In the genomic region with DNA sequence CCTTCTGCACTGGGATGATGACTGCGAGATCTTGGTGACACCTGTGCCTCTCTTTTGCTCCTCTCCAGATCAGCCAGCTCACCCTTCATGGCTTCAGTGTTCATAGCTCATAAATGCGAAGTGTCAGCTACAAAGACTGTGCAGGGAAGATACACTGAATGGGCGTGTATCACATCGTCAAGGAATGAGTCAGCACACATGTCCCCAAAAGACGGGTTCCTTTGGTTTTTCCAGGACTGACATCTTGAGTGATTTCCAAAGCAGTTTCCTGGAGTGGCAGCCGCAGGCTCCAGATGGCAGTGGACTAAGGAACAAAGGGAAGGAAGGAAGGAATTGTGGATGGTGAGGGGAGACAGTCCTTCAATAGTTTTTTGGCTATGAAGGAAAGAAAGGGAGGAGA, we compare ENCODE assay signal across 15 mouse cellular contexts. TPM values are rescaled to one million over a fixed set of nuclear protein-coding genes. Genes with fewer than 3 reads are reported as not detected.
DNase-seq lines count a peak whose midpoint lies in the region; ATAC-seq and TF ChIP-seq lines count a peak whose summit lies in the region.
"Had no signal": no experiment of that assay in that cellular context is flagged by ENCODE, and none has a peak within 500 bp of the region (broad histone marks: within the 10 kb centered on the region; RNA-seq: fewer than 3 reads in every experiment).

No protein-coding gene starts in this region.

- H3K79me2 ChIP-seq in heart, adult 2 months (replicated peaks; ENCODE audit: control insufficient read depth, insufficient read depth, low read length): no peaks in the 10 kb centered on the region
- no peaks in the 10 kb centered on the region for H3K79me2 ChIP-seq in myocyte (ENCODE audit: control insufficient read depth, insufficient read depth)

- H3K4me2 ChIP-seq in midbrain, embryonic 11.5 days: no peak overlapping the region
- peak overlapping the region; percentile 68 for H3K4me2 ChIP-seq in myocyte (ENCODE audit: low read depth)
- H3K4me2 ChIP-seq: limb, embryonic 15.5 days; stomach, embryonic 15.5 days had no signal

- DNase-seq in heart, adult 11 months: peak; percentile 74
- DNase-seq in heart, adult 2 months: no peak
- DNase-seq in midbrain, embryonic 10.5 days (ENCODE audit: low spot score): no peak
- DNase-seq in midbrain, embryonic 11.5 days (ENCODE audit: low spot score, missing footprints): no peak
- DNase-seq in brain, embryonic 14.5 days (ENCODE audit: low read depth): peak; percentile 53
- DNase-seq in heart, adult 8-10 months (ENCODE audit: low spot score): no peak
- DNase-seq: adrenal gland, postnatal 25 days; heart, adult 18-20 months; kidney, adult 11 months; lung, adult 2 months; thymus, postnatal 25 days had no signal

- no peak for TF ChIP-seq CTCF in heart, adult 2 months (IDR thresholded peaks at IDR 0.05)
- no peak for TF ChIP-seq CTCF in brain, embryonic 14.5 days (IDR thresholded peaks at IDR 0.05; ENCODE audit: borderline replicate concordance, extremely low read depth, insufficient read depth, insufficient read length)

- H3K36me3 ChIP-seq in heart, adult 2 months (ENCODE audit: control insufficient read depth, insufficient read depth, low read length): no peaks in the 10 kb centered on the region
- H3K36me3 ChIP-seq in midbrain, embryonic 10.5 days: no peaks in the 10 kb centered on the region
- no peaks in the 10 kb centered on the region for H3K36me3 ChIP-seq in midbrain, embryonic 11.5 days (ENCODE audit: control insufficient read depth, insufficient read depth, low read length)
- no peaks in the 10 kb centered on the region for H3K36me3 ChIP-seq in myocyte (ENCODE audit: control insufficient read depth, insufficient read depth)
- H3K36me3 ChIP-seq: limb, embryonic 15.5 days; stomach, embryonic 15.5 days had no signal

- no peaks in the 10 kb centered on the region for H3K27me3 ChIP-seq in heart, adult 2 months (ENCODE audit: control insufficient read depth, insufficient read depth, low read length)
- no peaks in the 10 kb centered on the region for H3K27me3 ChIP-seq in midbrain, embryonic 10.5 days (ENCODE audit: low read depth, poor library complexity, severe bottlenecking)
- no peaks in the 10 kb centered on the region for H3K27me3 ChIP-seq in midbrain, embryonic 11.5 days (ENCODE audit: control insufficient read depth, insufficient read depth, low read length)
- H3K27me3 ChIP-seq in myocyte (ENCODE audit: control insufficient read depth, insufficient read depth, insufficient read length): no peaks in the 10 kb centered on the region
- H3K27me3 ChIP-seq: limb, embryonic 15.5 days; stomach, embryonic 15.5 days had no signal

- H3K27ac ChIP-seq in heart, adult 2 months: no peak overlapping the region
- 0 out of 2 replicates have a peak overlapping the region, but pooled peaks have one; percentile 23 for H3K27ac ChIP-seq in midbrain, embryonic 10.5 days (replicated peaks)
- no peak overlapping the region for H3K27ac ChIP-seq in midbrain, embryonic 11.5 days (ENCODE audit: low read depth, low read length)
- H3K27ac ChIP-seq: left cerebral cortex, adult 2 months; limb, embryonic 15.5 days; stomach, embryonic 15.5 days had no signal

- no peaks in the 10 kb centered on the region for H3K9me3 ChIP-seq in midbrain, embryonic 10.5 days (replicated peaks)
- H3K9me3 ChIP-seq in midbrain, embryonic 11.5 days (ENCODE audit: control insufficient read depth, low read length): no peaks in the 10 kb centered on the region
- H3K9me3 ChIP-seq: limb, embryonic 15.5 days; stomach, embryonic 15.5 days had no signal

- 37% methylated on average over 6 of the region's 6 CpGs for WGBS in heart, adult 2 months
- 70% methylated on average over 6 of the region's 6 CpGs for WGBS in midbrain, embryonic 10.5 days
- 63% methylated on average over 6 of the region's 6 CpGs for WGBS in midbrain, embryonic 11.5 days

- no peak for TF ChIP-seq POLR2A in heart, adult 2 months (IDR thresholded peaks at IDR 0.05; ENCODE audit: insufficient read depth, low read depth, low read length)
- TF ChIP-seq POLR2A in brain, embryonic 14.5 days (IDR thresholded peaks at IDR 0.05; ENCODE audit: borderline replicate concordance, extremely low read depth, insufficient read depth, insufficient read length, poor library complexity, severe bottlenecking): no peak
- no peak for TF ChIP-seq POLR2A in myocyte (IDR thresholded peaks at IDR 0.05; ENCODE audit: insufficient read length, low read depth)

- intact Hi-C loops in heart, adult 2 months (cut with DNase I): no loop called here

- peaks cover 1% of the 10 kb centered on the region; the same call in 1 of the 2 replicates for H3K4me1 ChIP-seq in heart, adult 2 months (ENCODE audit: control insufficient read depth, insufficient read depth, low read length)
- no peaks in the 10 kb centered on the region for H3K4me1 ChIP-seq in midbrain, embryonic 10.5 days
- H3K4me1 ChIP-seq in midbrain, embryonic 11.5 days (ENCODE audit: control insufficient read depth, insufficient read depth, low read length): no peaks in the 10 kb centered on the region
- H3K4me1 ChIP-seq: limb, embryonic 15.5 days; stomach, embryonic 15.5 days had no signal

- H3ac ChIP-seq in myocyte (ENCODE audit: control insufficient read depth, insufficient read length): no peak overlapping the region

- H3K4me3 ChIP-seq in heart, adult 2 months: no peak overlapping the region
- no peak overlapping the region for H3K4me3 ChIP-seq in midbrain, embryonic 10.5 days
- H3K4me3 ChIP-seq in midbrain, embryonic 11.5 days (ENCODE audit: low read depth, low read length): no peak overlapping the region
- no peak overlapping the region for H3K4me3 ChIP-seq in myocyte
- H3K4me3 ChIP-seq: left cerebral cortex, adult 2 months; limb, embryonic 15.5 days; stomach, embryonic 15.5 days had no signal

- no peak; the same call in 1 of the 2 replicates for ATAC-seq in midbrain, embryonic 11.5 days (ENCODE audit: low FRiP score)

- TF ChIP-seq EP300 in heart, adult 2 months (IDR thresholded peaks at IDR 0.05; ENCODE audit: insufficient read depth, low read depth, low read length): no peak

- no peak overlapping the region for H3K9ac ChIP-seq in heart, adult 2 months (ENCODE audit: low read depth, low read length)
- H3K9ac ChIP-seq in midbrain, embryonic 11.5 days (ENCODE audit: low read length): no peak overlapping the region
- H3K9ac ChIP-seq: limb, embryonic 15.5 days; stomach, embryonic 15.5 days had no signal

TF ChIP-seq in myocyte, 11 proteins besides CTCF, POLR2A, EP300 and RAD21:
- no peak for TF ChIP-seq CEBPB (IDR thresholded peaks at IDR 0.05; ENCODE audit: insufficient read depth, poor library complexity, severe bottlenecking)
- no peak for TF ChIP-seq E2F4 (IDR thresholded peaks at IDR 0.05; ENCODE audit: insufficient read depth)
- no peak for TF ChIP-seq TCF3 (IDR thresholded peaks at IDR 0.05; ENCODE audit: insufficient read length, low read depth)
- TF ChIP-seq MYOD1 (IDR thresholded peaks at IDR 0.05; ENCODE audit: control insufficient read depth in 1 of 3, insufficient read length in 2 of 3, low read depth in 2 of 3): no peak
- TF ChIP-seq MAX (IDR thresholded peaks at IDR 0.05; ENCODE audit: low read depth): no peak
- no peak for TF ChIP-seq TCF12 (IDR thresholded peaks at IDR 0.05; ENCODE audit: insufficient read depth, poor library complexity, severe bottlenecking)
- TF ChIP-seq MYOG (IDR thresholded peaks at IDR 0.05; ENCODE audit: control insufficient read depth in 1 of 3, insufficient read depth in 1 of 3, insufficient read length in 2 of 3, low read depth in 2 of 3): no peak
- no peak for TF ChIP-seq POLR2AphosphoS2 (IDR thresholded peaks at IDR 0.05; ENCODE audit: insufficient read length, low read depth)
- TF ChIP-seq REST (IDR thresholded peaks at IDR 0.05; ENCODE audit: insufficient read depth, insufficient read length): no peak
- no peak for TF ChIP-seq SRF (IDR thresholded peaks at IDR 0.05; ENCODE audit: control insufficient read depth, insufficient read length, low read depth)
- TF ChIP-seq USF1 (IDR thresholded peaks at IDR 0.05; ENCODE audit: low read depth): no peak

RNA-seq across cellular contexts. Expression of gene Slc25a24, which starts 55.8 kb away (rescaled TPM):
- total RNA-seq in heart, adult 2 months (2021): 1 to 10 TPM; 5.7 to 7.4 TPM
- 1.9 and 3.3 TPM in 2 replicates for polyA plus RNA-seq in heart, adult 2 months (2012; rRNA removed)
- 30.0 and 32.3 TPM in 2 replicates for polyA plus RNA-seq in midbrain, embryonic 10.5 days (2016; fragmentation: Nextera tagmentation; extraction: Ambion mirVana)
- 32.1 and 38.7 TPM in 2 replicates for polyA plus RNA-seq in midbrain, embryonic 11.5 days (2014; fragmentation: Nextera tagmentation; extraction: Ambion mirVana)
- polyA plus RNA-seq in brain, embryonic 14.5 days (2012; rRNA removed): 6.0 and 6.9 TPM in 2 replicates
- 13.9 TPM for polyA plus RNA-seq in myocyte (2012; fragmentation: generic; extraction: Trizol)
- total RNA-seq in heart, adult 8-10 months (2022): 1 to 10 TPM; 3.9 to 5.5 (median 4.6) TPM

Comparison
In these comparisons a context has a peak if more than half of its experiments do, and no peak if none do; other contexts are left out.
1. DNase-seq: peak in heart, adult 11 months (single experiment) and brain, embryonic 14.5 days (single experiment); none in heart, adult 2 months (0 of 2), midbrain, embryonic 10.5 days (single experiment), midbrain, embryonic 11.5 days (single experiment) and heart, adult 8-10 months (single experiment).